In the genomic region with DNA sequence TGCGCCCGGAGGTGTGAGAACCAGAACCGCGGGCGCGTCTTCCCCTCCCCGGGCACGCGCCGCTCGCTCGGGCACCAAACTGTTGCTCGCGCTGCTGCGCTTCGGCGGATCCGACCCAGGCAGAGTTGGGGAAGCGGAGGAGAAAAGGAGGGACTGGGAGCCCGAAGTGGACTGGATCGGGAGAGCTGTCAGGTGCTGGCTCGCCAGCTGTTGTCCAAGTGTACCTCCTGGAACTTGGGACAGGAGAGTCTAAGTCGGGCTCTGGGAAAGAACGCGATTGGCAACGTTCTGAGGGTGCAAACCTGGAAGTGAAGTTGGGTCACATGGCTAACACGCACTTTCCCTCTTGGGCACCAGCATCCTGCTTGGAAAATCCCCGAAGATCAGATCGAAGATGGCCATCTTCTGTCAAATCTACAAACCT, we compare ENCODE assay signal across 8 mouse cellular contexts.
DNase-seq lines count a peak whose midpoint lies in the region; ATAC-seq lines count a peak whose summit lies in the region.

No protein-coding gene starts in this region.

- 0 out of 2 replicates have a peak, but pooled peaks cover 2% of the 10 kb centered on the region for H3K4me1 ChIP-seq in limb, embryonic 11.5 days (ENCODE audit: control insufficient read depth, insufficient read depth, low read length)
- no peaks in the 10 kb centered on the region for H3K4me1 ChIP-seq in neural tube, embryonic 14.5 days (ENCODE audit: control insufficient read depth, insufficient read depth, low read length)

- 0 out of 2 replicates have a peak, but pooled peaks cover 2% of the 10 kb centered on the region for H3K36me3 ChIP-seq in limb, embryonic 11.5 days (ENCODE audit: control insufficient read depth, insufficient read depth, low read length)
- H3K36me3 ChIP-seq in neural tube, embryonic 14.5 days (ENCODE audit: control insufficient read depth, insufficient read depth, low read length), result no peaks in the 10 kb centered on the region; the same call in 1 of the 2 replicates

- ATAC-seq in CD4-positive, CD25-positive, alpha-beta regulatory T cell, adult 4 months, result peak; percentile 63
- ATAC-seq in limb, embryonic 11.5 days (ENCODE audit: insufficient number of reproducible peaks, low FRiP score, low TSS enrichment, low read depth), result peak; percentile 37; the same call in 1 of the 2 replicates
- peak; percentile 79 for ATAC-seq in neural tube, embryonic 14.5 days (ENCODE audit: low read depth)

- H3K9me3 ChIP-seq in limb, embryonic 11.5 days (ENCODE audit: control insufficient read depth, low read length), result no peaks in the 10 kb centered on the region
- no peaks in the 10 kb centered on the region for H3K9me3 ChIP-seq in neural tube, embryonic 14.5 days (ENCODE audit: control insufficient read depth, low read length)

- peak overlapping the region; percentile 71 for H3K9ac ChIP-seq in limb, embryonic 11.5 days (ENCODE audit: low read length)
- peak overlapping the region; percentile 66 for H3K9ac ChIP-seq in neural tube, embryonic 14.5 days (replicated peaks; ENCODE audit: low read depth, low read length)

- under 1% methylated on average over 27 of the region's 29 CpGs for WGBS in limb, embryonic 11.5 days
- WGBS in neural tube, embryonic 14.5 days, result 1% methylated on average over 18 of the region's 29 CpGs

- peak; percentile 59 for DNase-seq in embryo, embryonic 10.5 days (ENCODE audit: low spot score)
- DNase-seq in embryo, embryonic 9.5 days (ENCODE audit: extremely low spot score), result no peak
- DNase-seq in fibroblast of lung, adult 2 months (ENCODE audit: low read depth), result peak; percentile 27
- DNase-seq in limb, embryonic 11.5 days (ENCODE audit: low spot score), result no peak
- no peak for DNase-seq in MN1 (ENCODE audit: low spot score)
- no peak for DNase-seq in right cerebral cortex, postnatal 10 days (ENCODE audit: low spot score in 2 of 2)

- H3K27me3 ChIP-seq in limb, embryonic 11.5 days (ENCODE audit: control insufficient read depth, insufficient read depth, low read length), result no peaks in the 10 kb centered on the region
- 0 out of 2 replicates have a peak, but pooled peaks cover 3% of the 10 kb centered on the region for H3K27me3 ChIP-seq in neural tube, embryonic 14.5 days (ENCODE audit: control insufficient read depth, insufficient read depth, low read length)

- peak overlapping the region; percentile 83 for H3K4me3 ChIP-seq in limb, embryonic 11.5 days (ENCODE audit: low read depth, low read length)
- H3K4me3 ChIP-seq in neural tube, embryonic 14.5 days (ENCODE audit: low read depth, low read length), result peak overlapping the region; percentile 89

- peak overlapping the region; percentile 84 for H3K4me2 ChIP-seq in limb, embryonic 11.5 days (ENCODE audit: low read depth, severe bottlenecking)
- peak overlapping the region; percentile 77 for H3K4me2 ChIP-seq in neural tube, embryonic 14.5 days (ENCODE audit: low read depth, low read length)

- H3K27ac ChIP-seq in limb, embryonic 11.5 days (replicated peaks; ENCODE audit: low read depth, low read length), result peak overlapping the region; percentile 42; the same call in 1 of the 2 replicates
- peak overlapping the region; percentile 81; the same call in 1 of the 2 replicates for H3K27ac ChIP-seq in neural tube, embryonic 14.5 days (ENCODE audit: low read depth, low read length)

Comparison
In these comparisons a context has a peak if more than half of its experiments do, and no peak if none do; other contexts are left out.
1. DNase-seq: peak in embryo, embryonic 10.5 days (single experiment) and fibroblast of lung, adult 2 months (single experiment); none in embryo, embryonic 9.5 days (single experiment), limb, embryonic 11.5 days (single experiment), MN1 (single experiment) and right cerebral cortex, postnatal 10 days (0 of 2).
2. Peak in every context shown above with its lines, with median percentiles within 50 percentile points of each other: ATAC-seq.